Mouse (Mus musculus) left cerebral cortex, postnatal 10 days (tissue): ENCODE results near the gene Cdhr5. TPM values are rescaled to one million over a fixed set of nuclear protein-coding genes. Genes with fewer than 3 reads are reported as not detected.
"Not testable (repeated sequence)": the region's sequence is repeated elsewhere in the genome, so short reads cannot be mapped to it uniquely, and the experiment has no call there.

Source experiments
- DNase-seq, 2 experiments: peaks; one replicate each; pipeline ENCODE4 v3.0.0; 2021 to 2022; ENCODE audit warnings: low spot score in 2 of 2, mixed read lengths in 1 of 2; ENCODE audit errors: extremely low spot score in 1 of 2
- intact Hi-C: fragments of 180-260 bp; cut with DNase I; formaldehyde crosslinking; loops from one replicate; pipeline ENCODE4 v1.15.1; 2025
- total RNA-seq, 2 experiments: library from RNA; stranded (reverse); gene quantifications; 2 replicates each; pipeline ENCODE4 v1.2.3; 2021

Gene Cdhr5
- total RNA-seq, 2 experiments from 2014 or later, result not detected

DNA sequence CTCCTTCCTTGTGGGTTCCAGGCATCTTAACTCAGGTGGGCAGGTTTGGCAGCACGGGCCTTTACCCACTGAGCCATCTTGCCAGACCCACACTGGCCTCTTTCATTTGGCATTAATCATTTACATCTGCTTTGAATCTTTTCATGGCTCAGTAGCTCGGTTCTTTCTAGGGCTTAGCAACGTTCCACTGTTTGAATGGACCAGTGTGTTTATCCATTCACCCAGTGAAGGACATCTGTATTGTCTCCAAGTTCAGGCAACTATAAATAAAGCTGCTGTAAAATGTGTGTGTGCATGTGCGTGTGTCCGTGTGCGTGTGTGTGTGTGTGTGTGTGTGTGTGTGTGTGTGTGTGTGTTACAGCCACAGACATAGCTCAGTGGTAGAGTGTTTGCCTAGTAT, 4.9 kb upstream of the Cdhr5 start:
- intact Hi-C loops, result no loop called here
- no peak for DNase-seq

DNA sequence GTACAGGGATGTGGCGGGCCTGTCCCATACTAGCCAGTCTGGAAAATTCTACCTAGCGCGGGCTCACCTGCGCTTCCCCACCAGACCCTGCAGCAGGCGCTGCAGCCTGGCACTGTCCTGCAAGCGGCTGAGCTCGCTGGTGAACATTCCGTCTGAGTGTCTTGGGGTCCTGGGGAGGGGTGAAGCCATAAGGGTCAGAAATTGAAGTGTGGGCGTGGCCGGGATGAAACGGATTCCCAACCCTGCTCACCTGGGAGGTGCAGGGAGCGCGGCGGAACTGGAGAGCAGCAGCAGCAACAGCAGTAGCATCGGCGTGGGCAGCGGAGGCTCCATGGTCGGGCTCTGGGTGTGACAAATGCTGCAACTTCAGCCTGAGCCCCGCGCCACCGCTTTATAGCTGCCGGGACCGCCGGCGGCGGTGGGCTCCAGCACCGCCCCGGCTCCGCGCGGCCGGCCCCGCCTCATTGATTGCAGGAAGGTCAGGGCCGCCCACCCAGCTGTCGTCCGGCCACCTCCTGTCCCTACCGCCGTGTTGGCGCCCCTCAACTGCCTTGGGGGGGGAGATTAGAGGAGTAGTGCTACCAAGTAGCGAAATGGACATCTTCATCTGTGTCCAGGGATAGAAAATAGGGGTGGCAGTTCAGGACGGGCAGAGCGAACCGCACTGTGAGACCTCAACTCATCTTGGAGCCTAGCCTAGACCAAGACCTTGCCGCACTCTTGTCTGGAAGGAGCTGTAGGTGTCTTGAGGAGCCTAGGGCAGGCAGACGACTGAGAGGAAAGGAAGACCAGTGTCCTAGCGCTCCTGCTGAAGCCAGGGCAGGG, 2.4 kb upstream of the Cdhr5 start, which contains the start of gene Sct:
Gene Sct (minus strand): TSS at position 368 of the 825 bp plus-strand sequence.
- intact Hi-C loops, result no loop called here
- DNase-seq, result no peak

DNA sequence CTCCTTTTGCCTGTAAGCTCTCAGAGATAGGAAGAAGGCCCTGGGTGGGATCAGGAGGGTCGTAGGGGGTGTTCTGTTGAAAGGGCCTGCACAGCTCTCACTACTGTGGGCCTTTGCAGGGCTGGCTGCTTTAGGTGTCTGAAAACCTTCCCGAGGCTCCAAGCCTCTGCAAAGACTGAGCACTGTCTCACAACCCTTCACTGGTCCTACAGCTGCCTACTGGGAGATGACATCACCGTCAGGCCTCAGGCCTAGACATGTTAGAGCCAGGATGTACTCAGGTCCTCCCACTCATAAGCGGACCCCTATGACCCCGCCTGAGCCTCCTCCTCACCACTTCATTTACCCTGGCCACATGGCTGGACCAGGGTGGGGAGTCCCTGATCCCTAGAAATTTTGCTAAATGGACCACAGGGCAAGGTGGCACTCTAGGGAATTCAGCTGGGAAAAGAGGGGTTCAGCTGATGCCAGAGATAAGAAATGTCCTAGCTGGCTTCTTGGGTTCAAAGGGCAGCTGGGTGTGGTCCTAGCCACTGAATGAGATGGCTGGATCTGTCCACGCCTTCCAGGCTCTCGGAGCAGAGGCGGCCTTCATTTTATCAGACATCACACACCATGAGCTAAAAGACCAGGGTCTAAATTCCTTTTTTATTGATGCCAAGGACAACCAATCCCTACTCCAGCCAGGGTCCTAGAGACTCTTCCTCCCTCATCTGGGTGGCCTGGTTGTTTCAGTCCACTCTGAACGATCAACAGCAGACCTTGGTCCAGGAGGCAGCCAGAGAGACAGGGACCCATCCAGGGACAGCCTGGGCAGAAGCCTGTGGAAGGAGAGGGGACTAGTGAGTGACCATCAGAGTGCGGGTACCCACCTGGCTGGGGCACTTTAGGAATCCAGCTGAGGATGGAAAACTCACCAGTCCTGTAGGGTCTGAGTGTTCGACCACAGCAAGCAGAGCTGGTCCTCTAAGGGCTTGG, 1.4 kb upstream of the Cdhr5 start:
- intact Hi-C loops, result no loop called here
- DNase-seq, result no peak

DNA sequence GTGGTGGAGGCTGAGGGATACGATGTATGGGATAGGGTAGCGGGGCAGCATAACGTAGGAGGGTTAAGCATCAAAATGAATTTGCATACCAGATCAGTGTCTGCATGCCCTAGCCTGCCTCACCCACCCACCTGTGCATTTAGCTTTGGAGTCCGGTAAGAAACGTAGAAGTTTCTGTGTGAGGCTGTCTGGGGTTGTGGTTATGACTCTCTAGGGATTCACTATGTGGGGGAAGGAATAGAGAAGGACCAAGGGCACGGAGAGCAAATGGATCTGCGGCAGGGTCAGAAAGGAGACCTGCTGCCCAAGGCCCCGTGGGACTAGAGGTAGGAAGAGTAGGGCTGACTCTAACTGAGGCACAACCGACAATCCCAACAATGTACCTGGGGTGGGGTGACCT, 1.2 kb downstream of the Cdhr5 start:
- intact Hi-C loops, result no loop called here
- no peak for DNase-seq

DNA sequence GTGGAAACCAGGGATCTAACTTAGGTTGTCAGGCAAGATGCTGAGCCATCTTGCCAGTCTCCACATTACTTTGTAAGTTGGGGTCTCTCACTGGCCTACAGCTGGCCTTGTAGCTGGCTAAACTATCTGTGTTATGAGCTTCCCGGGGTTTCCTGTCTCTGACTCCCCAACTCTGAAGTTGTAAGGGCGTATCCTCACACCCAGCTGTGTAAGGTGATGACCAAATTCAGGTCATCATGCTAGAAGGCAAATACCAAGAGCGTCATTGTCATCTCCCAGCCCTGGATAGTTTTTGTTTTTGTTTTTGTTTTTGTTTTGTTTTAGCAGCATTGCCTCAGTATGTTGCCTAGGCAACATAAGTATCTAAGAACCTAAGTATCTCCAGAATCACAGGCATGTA, 6.0 kb downstream of the Cdhr5 start:
- intact Hi-C loops, result no loop called here

DNA sequence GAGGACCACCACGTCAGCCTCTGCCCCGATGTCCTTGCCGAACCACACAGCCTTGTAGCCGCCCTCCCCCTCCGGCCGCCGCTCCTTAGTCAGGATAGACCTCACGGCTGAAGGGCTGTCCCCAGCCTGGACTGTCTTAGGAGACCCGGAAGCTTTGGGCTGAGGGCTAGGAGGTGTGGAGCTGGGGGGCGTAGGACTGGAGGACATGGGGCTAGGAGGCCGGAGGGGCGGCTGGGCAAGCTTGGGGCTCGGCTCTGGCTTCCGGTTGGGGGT, 7.4 kb downstream of the Cdhr5 start:
- no peak for DNase-seq
- intact Hi-C loops, result loop anchor here (5.0 kb wide), 1 partner anchor 93 kb away; no protein-coding TSS in a partner anchor

More for the DNA sequence above, 6.0 kb downstream of the Cdhr5 start:
- no peak for DNase-seq

DNA sequence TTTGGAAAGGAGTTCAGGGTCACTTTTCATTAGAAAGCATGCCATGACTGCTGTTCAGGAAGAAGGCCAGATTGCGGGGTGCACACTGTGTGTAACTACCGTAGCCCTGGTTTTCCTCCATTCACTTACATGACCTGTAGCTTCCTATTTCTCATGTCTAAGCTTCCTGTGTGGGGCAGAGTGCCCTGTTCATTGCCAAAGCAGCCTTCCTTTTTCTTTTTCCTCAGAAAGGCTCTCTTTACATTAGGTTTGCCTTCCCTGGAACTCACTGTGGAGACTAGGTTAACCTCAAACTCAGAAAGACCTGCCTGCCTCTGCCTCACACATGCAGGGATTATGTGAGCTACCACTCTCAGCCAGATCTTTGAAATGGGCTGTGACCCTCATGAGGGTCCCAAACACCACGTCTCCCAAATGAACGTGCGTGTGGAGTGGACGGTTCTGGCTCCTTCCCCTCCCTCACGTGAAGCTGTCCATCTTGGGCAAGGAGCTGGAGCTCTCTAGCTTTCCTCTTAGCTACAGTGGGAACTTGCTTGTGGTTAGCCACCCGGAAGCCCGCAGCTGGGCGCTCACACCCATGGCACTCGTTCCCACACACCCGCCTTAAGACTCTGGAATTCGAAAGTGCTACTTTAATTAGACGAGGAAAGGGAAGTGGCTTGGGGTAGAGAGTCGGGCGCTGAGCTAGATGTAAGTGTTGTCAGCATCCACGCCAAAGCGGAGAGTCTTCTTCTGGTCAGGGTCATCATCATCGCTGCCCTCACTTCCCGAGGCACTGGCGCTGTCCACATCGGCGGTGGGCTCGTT, 7.9 kb downstream of the Cdhr5 start:
- no peak for DNase-seq
- intact Hi-C loops, result loop anchor here (5.0 kb wide), 1 partner anchor 94 kb away; no protein-coding TSS in a partner anchor

DNA sequence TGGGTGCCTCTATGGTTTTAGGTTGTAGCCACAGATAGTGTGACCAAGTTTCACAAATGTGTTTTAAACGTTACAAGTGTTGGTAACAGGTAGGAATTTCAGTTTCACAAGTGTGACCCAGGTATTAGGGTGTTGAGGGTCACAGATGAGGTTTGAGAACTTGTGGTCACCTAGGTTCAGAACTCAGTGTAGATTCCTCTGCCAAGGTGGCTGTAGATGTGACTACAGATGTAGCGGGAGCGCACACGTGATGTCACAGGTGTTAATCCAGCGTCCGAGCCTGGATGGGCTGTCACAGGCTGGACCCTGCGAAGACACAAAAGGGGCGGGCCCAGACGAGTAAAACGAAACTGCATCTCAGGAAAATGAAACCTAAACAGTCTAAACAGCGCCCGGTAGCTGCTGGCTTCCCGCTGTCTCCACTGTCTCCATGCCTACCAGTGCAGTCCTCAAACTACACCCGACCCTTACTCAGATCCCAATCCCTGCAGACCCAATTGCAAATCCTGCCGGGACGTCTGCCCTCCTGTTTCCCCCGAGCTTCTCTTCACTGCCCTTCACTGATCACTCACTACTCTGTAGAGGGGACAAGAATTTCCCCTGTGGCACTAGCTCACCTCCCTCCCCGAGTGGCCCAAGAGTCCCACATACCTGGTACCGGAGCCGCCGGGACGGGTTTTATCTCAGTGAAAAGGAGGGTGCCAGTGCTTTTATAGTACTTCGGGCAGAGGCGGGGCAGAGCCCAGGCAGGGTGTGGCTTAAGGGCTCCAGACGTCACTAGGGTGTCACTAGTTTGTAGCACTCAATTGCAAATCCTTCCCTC, 10.6 kb downstream of the Cdhr5 start, which contains the start of gene Irf7:
Gene Irf7 (minus strand): TSS at position 743 of the 823 bp plus-strand sequence.
- intact Hi-C loops, result loop anchor here (5.0 kb wide), 1 partner anchor 96 kb away; no protein-coding TSS in a partner anchor
- peak in 1 of 2 experiments; percentile 57 for DNase-seq

DNA sequence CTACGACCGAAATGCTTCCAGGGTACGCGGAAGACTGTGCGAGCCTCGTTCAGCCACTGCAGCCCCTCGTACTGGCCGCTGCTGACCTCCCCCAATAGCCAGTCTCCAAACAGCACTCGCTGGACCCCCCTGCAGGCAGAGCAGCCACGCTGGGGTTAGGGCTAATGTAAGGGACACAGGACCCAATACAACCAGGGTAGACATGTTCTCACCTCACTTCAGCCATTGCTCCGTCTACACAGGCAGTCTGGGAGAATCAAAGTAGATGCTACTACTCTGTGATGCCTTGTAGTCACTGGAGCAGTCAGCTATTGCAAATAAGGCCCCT, 11.2 kb downstream of the Cdhr5 start:
- intact Hi-C loops, result loop anchor here (5.0 kb wide), 1 partner anchor 97 kb away; no protein-coding TSS in a partner anchor
- DNase-seq, result no peak

DNA sequence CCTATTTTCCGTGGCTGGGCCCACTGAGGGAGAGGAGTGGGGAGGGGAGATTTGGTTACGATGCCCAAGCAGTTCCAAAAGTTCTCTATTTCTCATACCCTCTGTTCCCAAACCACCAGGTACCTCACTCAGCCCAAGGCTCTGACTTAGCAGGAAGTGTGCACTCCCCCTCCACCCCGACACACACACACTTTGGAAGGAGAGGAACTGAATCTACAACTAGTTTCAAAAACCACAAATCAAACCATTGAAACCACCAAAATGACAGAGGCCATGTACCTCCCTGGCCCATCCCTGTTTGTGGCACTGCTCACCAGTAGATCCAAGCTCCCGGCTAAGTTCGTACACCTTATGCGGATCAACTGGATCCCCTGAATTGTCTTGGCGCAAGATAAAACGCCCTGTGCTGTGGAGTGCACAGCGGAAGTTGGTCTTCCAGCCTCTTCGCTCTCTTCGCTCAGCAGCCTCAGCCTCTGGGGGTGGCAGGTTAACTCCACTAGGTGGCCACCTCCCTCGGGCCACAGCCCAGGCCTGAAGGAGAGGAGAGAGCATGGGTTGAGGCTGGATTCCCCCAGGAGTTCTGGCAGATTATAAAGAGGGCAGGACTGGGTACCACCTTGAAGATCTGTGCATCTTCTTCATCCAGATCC, 11.7 kb downstream of the Cdhr5 start:
- DNase-seq, result peak in 1 of 2 experiments; percentile 54
- intact Hi-C loops, result loop anchor here (5.0 kb wide), 1 partner anchor 97 kb away; no protein-coding TSS in a partner anchor

DNA sequence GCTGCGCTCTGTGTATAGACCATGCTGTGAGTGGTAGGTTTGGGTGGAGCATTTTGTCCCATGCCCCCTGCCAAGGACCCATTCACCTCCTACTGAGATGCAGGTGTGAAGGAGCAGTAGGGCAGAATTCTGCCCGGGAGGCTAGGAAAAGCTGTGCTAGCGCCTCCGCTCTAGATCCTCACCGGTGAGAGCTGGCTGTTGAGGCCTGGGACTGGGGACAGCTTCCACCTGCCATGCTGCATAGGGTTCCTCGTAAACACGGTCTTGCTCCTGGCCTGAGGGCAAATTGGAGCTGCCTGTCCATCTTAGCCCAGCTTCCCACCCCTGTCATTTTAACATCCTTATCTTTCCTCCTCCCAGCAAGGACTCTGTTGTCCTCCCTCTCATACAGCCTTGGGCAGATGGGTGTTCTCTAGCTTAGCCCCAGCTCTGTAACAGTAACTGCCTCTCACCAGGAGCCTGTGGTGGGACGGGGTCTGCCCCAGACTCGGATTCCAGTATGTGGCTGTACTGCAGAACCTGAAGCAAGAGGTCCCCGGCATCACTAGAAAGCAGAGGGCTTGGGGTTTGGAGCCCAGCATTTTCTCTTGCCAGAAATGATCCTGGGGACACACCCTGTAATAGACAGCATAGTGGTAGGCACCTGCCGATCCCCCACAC, 12.4 kb downstream of the Cdhr5 start:
- intact Hi-C loops, result no loop called here

DNA sequence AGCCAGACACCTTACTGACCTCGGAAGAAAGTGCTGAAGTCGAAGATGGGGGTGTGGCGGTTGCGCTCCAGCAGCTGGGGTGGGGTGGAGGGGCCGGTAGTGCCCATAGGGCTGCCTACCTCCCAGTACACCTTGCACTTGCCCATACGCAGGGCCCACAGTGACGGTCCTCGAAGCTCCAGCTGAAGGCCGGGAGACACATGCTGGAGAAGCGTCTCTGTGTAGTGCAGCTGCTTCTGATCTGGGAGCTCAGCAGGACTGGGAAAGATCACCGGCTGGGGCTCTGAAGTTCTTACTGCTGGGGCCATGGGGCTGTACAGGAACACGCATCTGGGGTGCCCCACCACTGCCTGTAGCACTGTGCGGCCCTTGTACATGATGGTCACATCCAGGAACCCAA, 12.9 kb downstream of the Cdhr5 start:
- no peak for DNase-seq
- intact Hi-C loops, result no loop called here

More for the DNA sequence above, 12.4 kb downstream of the Cdhr5 start:
- DNase-seq, result no peak

DNA sequence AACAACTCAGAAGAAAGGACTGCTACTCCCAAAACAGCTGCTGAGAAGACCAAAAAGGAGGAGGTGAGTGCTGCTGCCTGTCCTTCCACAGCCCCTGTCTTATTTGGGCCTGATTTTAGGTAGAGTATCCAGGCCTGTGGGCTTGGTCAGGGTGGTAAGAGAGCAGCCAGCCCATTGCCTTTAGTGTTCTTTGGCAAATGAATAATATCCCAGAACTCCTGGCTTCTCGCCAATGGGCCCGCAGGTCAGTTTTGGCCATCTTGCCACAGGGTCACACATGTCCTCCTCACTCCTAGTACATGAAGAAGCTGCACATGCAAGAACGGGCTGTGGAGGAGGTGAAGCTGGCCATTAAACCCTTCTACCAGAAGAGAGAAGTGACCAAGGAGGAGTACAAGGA, 15.1 kb downstream of the Cdhr5 start:
- DNase-seq, result no peak
- intact Hi-C loops, result no loop called here

DNA sequence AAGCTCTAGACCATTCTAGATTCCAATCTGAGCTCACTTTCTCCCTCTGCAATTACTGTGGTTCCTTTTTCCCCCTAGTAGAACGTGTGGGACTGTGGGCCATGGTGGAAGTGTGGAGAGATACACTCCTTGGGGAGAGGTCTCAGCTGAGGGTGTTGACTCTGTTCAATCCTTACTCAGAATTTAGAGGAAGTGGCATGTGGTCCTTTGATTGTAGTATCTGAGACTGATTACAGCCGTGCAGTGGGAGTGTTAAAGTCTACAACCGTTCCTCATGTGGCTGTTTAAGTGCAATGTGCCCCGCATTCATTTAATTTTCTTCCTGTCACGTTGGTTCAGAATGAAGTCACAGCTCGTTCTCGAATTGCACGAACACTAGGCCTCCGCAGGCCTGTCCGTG, 20.4 kb downstream of the Cdhr5 start:
- intact Hi-C loops, result no loop called here

DNA sequence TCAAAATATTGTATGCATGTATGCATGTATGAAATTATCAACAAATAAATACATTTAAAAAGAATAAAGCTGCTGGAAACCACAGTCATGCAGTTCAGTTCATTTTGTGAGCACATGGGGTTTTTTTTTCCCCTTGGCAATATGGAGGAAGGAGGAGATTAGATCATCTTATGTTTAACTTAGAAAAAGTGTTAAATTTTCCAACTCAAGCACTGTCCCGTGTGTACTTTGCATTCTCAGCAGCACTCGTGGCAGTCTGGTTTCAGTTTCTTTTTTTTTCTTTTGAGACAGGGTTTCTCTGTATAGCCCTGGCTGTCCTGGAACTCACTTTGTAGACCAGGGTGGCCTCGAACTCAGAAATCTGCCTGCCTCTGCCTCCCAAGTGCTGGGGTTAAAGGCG, 26.1 kb downstream of the Cdhr5 start:
- intact Hi-C loops, DNase-seq: not testable (repeated sequence)

More for the DNA sequence above, 20.4 kb downstream of the Cdhr5 start:
- DNase-seq, result no peak

DNA sequence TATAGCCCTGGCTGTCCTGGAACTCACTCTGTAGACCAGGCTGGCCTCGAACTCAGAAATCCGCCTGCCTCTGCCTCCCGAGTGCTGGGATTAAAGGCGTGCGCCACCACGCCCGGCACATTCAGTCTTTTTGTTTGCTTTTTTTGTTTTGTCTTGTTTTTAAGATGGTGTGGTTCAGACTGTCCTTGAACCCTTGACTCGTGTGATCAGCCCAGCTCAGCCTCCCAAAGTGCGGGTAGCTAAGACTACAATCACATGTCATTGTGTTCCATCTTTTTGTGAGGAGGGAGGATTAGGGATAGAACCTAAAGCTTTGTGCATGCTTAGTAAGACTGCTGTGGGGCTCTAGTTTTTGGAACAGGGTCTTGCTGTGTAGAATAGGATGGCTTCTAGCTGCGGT, 45.0 kb downstream of the Cdhr5 start:
- no peak for DNase-seq
- intact Hi-C loops, result no loop called here

DNA sequence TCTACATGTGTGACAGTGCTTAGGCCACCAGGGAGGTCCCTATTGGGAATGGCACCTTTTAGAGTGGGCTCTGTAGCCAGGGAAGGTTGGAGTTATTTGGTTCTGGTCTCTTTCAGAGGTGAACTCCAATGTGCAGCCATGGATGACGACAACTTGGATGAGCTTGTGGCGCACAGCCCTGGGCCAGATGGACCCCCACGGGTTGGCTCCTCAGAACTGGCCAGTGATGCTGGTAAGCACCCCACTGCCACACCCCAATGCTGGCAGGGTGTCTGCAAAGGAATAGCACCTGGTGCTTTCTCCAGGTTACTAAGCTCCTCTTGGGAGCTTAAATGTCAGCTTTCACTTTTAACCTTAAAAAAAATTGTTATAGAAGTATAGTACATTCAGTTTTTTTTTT, 45.5 kb downstream of the Cdhr5 start:
- intact Hi-C loops, result no loop called here
- DNase-seq, result no peak
